Mouse (Mus musculus) testis, postnatal 14 days (tissue): ENCODE data around the gene Iah1.

Experiments used
- DNase-seq: peaks from one replicate; pipeline ENCODE4 v3.0.0; 2021; ENCODE audit warnings: low spot score

The Iah1 gene

DNA sequence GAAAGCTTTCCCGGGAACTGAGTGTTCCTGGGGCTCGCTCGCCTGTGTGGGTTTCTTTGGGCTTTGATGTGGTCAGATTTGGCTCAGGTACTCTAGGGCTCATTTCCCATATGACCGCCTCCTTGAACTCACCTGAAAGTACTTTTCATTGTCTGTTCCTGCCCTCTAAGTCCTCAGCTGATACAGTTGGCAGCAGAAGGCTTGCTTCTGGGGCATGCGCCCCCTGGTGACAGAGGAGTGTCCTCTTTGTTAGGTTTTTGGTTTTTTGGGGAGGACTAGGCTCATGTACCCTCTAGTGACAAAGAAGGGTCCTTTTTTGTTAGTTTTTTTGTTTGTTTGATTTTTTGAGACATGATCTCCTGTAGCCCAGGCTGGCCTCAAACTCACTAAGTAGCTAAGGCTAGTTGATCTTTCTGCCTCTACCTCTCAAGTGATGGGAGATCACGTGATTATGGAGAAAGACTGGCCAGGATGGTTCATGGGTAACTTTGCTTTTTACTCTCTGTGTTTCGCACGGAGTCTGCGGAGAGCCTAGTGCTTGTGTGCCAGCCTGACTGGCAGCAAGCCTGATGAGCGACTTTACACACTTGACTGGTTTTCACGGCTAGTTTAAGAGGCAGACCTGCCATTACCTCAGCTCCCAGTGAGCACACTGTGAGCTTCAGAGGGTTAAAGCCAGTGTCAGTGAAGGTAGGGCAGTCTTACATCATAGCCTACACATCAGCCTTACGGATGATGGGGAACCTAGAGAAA lies 2.1 kb downstream of the Iah1 start:
- no peak for DNase-seq

DNA sequence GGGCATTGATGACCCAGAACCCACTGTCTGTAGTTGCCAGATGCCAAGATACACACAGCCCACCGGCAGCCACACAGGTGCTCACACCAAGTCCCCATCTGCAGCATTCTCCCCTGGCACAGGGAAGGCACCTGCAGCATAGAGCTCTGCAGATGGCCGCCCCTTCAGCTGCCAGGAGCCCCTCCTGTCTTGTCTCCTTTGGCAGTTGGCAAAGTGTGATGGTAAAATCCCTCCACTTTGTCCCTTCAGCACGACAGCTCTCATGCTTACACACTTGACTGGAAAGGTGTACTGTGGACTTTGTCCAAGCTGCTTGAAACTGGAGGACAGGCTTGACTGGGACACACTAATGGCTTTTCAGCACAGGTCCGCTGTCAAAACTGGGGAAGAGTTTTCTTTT lies 4.1 kb downstream of the Iah1 start:
- no peak for DNase-seq

DNA sequence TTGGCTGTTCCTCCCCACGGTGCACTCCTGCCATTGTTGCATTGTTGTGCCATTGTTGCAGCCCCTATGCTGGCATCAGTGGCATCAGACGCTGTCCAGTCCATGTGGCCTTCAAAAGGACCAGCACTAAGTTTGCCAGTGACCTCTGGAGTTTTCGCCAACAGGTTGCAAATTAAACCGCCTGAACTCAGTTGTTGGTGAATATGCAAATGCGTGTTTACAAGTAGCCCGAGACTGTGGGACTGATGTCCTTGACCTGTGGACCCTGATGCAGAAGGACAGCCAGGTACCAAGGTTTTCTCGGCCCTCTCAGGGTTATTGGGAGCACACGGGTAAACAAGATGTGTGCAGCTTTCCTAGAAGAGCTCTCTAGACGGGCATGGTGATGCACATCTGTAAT lies 5.0 kb downstream of the Iah1 start:
- DNase-seq: no peak

DNA sequence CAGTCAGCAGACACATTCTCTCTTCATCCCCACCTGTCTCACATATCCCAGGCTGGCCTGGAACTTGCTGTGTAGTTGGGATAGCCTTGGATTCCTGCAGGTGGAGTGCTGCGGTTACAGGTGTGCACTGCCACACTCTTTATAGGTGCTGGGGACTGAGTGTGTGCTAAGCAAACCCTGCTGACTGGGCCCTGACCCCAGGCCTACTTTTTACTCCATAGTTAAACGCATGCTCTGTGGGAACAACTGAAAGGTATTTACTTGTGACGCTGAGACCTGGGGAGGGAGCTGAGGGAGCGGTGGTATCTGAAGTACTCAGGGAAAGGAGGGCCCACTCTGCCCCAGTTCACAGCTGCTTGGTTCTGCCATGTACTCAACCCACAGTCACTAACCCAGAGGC lies 6.1 kb downstream of the Iah1 start:
- DNase-seq: no peak

DNA sequence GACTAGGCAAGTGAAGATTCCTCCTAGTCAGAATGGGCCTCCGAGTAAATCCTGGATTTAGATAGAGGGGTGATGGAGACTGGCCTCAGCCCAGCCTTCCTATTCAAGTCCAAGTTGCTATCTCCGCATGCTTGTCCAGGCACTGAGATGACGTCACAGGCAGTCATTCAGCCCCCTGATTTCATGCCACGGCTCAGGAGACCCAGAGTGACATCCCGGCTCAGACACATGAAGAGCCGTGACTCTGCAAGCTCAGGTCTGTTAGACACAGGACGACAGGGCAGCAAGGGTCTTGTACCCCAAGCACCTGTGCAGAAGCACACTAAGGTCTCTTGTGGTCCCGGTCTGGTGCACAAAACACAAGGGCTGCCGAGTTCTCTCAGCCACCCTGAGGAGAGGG lies 6.7 kb downstream of the Iah1 start:
- DNase-seq: no peak

DNA sequence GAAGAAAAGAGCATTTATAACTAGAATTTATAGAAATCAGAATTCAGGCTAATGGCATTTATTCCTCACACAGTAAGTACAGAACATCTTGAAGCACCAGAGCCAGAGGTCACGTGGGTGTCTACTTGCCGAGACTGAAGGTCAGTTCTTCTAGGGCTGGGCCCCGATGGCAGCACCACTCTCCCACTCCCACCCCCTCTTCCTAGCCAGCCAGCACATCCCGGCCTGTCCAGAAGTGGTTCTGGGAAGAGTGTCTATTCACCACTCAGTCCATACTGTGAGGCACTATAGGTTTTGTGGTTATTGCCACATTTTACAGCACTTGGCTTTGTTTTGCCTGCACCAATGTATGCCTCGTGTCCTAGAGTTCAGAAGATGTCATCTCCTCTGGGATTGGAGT lies 7.9 kb downstream of the Iah1 start:
- DNase-seq: no peak

DNA sequence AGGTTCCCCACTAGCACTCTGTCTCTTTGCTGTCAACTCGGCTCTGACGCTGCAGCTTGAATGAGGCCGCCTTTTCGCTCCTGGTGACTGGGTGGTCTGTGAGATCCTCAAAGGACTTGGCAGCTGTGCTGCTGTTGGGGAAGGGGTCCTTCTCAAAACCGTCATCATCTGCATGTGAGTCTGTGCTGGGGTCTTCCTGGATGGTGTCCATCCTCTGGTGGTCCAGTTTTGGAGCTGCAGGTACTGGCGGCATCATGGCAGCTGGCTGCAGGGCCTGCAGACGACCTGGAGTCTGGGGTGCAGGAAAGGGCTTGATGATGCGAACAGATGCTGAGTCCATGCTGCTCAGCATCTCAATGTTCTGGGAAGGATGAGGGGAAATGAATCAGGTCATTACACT lies 9.1 kb downstream of the Iah1 start:
- DNase-seq: no peak

DNA sequence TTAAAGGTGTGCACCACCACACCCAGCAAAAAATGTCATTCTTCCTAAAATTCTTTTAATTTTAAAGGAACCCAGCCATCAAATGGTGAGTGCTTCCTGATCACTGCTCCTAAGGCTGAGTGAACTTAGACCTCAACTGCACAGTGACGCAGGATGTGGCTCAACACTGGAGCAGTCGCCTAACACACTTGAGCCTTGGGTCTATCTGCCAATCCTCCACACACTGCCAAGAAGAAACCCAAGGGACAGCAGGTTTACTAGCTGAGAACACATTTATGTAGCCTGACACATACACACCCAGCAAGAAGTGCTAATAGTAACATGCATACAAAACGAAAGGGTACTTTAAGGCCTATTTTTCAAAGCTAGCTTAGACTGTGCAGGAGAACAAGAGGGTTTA lies 10.1 kb downstream of the Iah1 start:
- DNase-seq: no peak

DNA sequence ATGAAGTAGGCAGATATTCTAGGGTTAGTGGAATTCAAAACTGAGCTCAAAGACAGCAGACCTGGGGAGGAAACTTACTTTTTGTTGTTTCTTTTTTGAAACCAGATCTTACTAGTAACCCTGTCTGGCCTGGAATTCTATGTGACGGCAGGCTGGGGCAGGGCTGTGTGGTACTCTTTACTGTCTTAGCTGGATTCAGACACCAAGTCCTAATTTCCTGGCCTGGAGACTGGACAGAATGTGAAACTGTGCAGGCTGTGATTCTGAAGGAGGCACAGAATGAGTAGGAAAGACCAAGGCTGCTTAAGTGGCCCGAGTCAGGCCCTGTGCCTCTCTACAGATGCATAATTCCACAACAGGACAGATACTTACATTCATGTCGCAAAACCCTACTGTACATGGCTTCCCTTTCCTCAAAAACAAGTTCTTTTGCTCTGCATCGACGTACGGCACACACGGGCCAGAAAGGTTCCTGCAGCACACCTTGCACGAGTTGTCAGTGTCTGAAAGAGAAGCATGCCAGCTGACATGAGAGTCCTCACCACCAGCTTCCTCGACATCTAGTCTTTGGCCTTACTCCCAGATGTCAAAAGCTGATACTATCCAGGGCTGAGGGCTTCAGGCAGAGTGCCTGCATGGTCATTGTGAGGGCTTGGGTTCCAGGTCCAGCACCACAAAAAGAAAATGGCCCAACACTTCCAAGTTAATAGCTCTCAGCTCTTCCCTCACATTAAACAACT lies 13.6 kb downstream of the Iah1 start:
- DNase-seq: no peak

DNA sequence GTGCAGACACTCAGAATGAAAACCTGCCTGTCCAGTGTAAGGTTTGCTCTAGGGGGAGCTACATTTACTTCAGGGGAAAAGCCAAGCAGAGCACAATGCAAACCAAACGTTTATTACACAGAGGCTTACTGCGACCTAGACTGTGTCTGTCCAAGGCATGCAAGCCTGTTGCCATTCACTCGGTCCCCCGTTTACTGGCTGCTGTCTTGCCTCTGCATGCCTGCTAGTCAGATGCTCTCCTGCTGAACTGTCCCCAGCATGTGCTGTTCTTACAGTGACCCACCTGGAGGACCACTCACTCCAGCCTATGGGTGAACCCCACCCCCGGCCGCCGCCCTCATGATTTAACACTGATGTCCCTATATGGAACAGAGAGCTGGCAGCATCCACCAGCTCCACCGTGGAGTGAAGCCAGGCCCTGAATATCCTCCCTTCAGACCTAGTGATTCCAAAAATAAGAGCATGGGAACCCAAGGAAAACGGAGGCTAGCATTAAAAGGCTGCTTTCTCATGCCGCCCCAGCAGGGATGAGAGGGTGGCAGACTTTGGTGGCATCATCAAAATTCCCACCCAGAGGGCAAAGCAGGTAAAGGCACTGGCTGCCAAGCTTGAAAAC lies 14.9 kb downstream of the Iah1 start:
- no peak for DNase-seq

DNA sequence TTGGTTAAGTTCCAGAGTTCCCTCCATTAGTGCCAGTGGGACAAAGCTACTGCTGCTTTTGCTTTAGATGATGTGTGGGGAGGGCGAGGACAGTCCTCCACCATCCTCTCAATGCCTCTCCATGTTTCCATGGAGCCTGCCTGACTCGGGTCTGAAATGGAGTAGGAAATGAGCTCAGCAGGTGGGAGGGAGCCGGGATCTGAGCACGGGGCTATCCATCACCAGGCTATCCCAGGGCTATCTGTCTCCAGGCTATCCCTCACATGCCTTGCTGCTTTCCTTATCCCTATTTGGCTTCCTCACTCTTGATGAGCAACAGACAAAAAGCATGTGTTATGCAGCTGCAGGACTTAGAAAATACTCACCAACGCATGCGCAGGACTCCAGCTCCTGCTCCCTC lies 15.5 kb downstream of the Iah1 start:
- DNase-seq: no peak

DNA sequence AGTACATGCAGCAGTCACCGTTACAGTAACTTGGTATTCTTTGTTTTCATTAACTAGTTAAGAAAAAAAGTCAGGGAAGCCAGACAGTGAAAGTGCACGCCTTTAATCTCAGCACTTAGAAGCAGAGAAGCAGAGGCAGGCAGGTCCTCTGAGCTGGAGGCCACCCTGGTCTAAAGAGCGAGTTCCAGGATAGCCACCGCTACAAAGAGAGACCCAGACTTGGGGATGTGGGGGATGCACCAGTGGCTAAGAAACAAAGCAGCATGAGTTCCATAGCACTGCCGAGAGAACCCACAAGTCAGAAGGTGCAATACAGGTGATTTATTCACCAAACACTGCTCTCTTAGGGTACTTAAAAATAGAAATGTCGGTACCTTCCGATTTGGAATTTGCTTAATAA lies 16.8 kb downstream of the Iah1 start:
- DNase-seq: no peak

DNA sequence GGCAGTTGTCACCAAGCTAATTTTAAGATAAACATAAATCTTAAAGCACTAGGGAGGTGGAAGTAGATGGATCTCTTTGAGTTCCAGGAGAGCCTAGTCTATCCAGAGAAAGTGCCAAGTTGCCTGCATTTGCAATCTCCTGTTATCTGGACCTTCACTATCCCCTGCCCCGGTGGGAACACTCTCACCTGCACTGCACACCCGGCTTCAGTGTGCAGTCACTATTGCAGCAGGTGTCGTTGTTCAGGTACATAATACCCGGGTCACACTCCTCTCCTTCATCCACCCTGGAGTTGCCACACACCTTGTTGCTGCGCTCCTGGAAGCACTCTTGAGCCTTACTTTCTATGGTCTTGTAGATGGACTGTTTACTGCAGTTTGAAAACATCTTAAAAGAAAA lies 17.6 kb downstream of the Iah1 start:
- DNase-seq: no peak

DNA sequence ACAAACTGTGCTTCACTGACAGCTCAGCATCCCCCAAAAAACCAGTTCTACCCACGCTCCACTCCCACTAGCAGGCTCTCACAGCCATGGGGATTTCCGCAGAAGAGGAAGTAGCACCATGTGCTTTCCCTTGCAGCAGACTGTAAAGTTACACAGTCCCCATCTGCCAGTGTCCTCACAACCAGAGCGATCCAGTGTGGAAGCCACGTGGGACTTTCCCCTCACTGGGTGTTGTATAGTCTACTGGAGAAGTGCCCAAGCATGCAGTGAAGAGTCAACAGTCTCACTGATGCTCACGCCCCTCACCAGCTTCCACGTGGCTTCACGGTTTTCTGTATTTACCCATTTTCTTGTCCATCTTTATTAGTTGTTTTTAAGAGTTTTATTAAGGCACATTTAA lies 19.7 kb downstream of the Iah1 start:
- no peak for DNase-seq

DNA sequence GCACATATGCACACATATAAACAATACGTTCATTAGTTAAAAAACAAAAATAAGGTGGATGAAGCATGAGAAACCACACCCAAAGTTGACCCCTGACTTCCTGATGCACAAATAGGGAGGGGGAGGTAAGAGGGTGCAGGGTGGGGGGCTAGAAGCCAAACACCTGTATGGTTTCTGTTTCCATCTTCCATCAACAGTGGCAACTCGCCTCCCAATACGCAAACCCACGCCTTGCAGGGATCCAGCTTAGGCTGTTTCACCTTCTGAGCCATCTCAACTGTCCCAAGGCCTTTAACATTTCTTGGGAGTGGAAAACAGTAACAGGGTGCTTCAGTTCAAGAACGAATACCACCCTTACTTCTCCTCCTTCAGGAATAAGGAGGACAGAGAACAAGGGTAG lies 21.0 kb downstream of the Iah1 start:
- no peak for DNase-seq

DNA sequence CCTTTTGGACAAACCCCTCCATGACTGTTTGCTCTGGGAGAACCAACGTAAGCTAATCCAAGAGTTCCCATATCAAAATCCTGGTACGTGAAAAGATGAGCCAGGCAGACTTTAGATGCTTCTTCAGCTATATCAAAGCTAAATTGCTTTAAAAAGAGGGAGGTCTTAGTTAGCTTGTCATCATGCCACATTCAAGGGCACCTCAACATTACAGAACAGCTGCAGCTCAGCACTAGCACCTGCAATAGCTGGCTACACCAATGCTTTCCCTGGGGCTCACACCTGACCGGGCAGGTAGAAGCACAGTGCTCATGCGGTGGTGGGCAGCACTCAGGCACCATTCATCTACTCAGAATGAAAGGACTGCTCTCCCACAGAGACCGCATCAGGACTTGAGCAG lies 24.5 kb downstream of the Iah1 start:
- DNase-seq: no peak

DNA sequence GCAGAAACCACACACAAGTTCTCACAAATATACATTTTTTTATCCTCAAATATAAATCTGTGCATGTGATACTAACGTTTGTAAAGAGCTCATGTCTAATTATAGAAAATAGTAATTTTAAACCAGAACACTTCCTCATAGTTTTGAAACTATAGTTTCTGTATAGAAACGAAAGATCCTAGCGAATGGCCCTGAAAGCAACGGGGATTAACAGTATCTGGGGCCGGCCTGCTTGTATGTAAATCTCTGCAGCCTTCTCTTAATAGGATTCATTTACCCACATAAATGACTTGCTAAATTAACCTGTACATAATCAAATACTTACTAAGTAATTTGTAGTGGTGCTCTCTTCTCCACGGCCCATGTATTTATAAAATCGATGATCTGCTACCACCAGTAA lies 30.8 kb downstream of the Iah1 start:
- no peak for DNase-seq

DNA sequence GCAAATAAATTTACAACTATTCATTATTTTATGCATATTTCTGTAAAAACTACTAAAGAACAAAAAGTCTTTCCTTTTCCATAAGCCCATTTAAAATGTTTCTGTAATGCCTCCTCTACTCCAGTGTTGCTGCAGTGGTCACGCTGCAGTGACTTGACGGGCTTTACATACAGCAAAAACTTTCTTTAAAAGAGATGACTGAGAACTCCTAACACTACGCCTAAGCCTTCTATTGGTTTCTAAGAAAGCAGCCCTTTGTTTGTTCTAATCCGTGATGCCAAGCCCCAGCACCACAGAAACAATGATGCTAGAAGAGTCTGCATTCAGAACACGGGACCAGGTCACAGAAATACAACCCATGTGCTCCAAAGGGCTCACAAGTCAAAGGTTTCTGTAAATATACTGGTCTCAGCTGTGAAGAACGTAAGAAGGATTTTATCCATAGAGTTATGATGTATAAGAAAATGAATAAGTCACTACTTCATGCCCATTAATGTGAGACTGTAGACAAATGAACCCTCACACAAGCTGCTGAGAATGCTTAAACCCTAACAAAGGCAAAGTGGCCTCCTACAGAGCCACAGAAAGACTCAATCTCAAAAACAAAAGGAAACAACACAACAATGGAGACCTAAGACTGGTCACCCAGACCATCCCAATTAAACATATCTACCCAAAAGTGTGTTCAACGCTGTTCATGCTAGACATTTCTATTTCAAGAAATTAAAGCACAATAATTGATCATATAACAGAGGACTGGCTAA lies 34.1 kb downstream of the Iah1 start:
- no peak for DNase-seq

DNA sequence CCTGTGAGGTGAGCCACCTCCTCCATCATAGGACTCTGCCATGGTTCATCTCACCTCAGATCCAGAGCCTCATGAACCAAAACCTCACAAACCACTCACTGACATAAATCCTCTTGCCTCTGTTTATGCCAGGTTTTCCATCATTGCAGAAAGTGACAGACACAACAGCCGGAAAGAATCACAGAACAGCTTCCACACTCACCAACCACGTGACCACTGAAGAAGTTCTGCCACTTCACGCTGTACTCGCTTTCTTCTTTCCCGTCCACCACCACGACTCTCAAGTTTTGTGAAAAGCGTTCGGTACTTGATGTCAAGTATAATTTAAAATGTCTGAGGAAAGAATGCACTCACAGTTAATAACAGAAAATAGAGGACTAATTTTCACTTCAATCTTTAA lies 37.5 kb downstream of the Iah1 start:
- no peak for DNase-seq

DNA sequence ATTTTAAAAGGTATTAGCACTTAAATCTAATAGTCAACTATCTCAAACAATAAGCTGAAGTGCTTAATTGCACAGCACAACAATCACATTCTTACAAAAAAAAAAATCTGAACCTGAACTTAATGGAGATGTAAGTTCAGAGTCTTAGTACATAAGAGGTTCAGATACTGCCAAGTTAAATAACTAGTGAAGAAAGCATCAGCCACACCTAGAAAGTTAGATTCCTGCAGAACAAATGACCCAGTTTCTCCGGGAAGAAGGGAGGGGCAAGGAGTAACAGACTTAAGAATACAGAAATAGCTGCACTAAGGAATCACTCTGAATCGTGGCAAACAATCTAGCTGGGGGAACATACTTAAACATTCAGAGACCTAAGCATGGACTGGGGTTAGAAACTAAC lies 46.5 kb downstream of the Iah1 start:
- no peak for DNase-seq

DNA sequence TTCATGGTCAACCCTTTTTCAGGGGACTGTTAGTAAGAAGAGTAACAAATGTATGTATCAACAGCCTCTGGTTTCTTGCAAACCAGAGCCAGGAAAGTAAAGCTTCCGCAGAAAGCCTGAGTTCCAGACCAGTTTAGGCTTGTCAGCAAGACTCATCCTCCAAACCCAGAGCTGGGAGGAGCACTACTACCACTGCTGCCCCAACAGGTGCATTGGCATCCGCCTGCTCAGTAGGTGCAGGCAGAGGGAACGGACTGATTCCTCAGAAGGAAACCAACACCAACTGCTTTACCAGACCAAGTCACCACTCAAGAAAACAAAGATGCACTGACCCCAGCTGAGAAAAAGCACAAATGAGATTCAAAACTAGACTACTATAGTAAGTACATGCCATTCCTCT lies 47.0 kb downstream of the Iah1 start:
- DNase-seq: no peak

DNA sequence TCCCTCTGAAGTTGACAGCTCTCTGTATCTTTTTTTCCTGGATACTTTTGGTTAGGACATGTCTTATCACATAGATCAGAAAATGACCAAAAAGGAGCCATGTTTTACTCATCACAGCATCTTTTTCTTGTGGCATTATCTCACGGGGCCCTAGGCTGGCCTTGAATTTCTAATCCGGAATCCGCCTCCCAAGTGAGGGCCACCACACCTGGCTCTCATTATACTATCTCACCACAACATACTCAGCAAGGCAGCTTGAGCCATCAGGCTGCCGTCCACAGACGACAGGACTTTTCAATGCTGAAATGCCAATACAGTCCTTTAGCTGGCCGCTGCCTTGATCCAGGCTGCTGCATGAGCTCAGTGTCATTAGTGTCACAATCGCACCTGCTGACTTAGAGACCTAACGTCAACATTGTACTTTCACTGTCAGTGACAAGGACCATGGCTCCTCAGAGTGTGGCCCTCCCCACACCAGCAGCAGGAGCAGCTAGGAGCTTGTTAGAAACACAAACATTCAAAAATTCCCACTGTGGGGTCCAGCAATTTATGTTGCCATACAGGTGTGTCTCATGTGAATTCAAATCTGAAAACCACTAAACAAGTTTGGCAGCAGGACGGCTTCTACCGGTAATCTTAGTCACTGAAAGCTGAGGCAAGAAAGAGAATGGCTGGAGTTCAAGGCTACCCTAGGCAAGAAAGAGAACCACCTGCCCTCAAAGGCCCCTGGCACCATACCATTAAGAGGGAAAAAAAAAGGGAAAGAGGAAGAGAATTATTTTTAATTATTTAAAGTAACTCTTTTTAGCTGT lies 48.6 kb downstream of the Iah1 start:
- no peak for DNase-seq
